Mouse (Mus musculus) lung, postnatal 0 days (tissue): Measurements from ENCODE around the gene Lrfn5. TPM values are rescaled to one million over a fixed set of nuclear protein-coding genes. Genes with fewer than 3 reads are reported as not detected.

ENCODE experiments used
- ATAC-seq: fragments of 200-750 bp; cut with Nextera tagmentation; 2 replicates; pipeline ENCODE4 v1.8.0; 2017; ENCODE audit warnings: moderate library complexity
- DNase-seq: peaks from one replicate; pipeline ENCODE4 v3.0.0-alpha.2; 2016; ENCODE audit warnings: low spot score
- H3K27ac ChIP-seq: fragments of 300-500 bp; sonication (generic); 2 replicates; pipeline ENCODE4 v1.5.1; 2014; ENCODE audit warnings: antibody characterized with exemption, mild to moderate bottlenecking, low read length, mixed read lengths
- H3K27me3 ChIP-seq: fragments of 300-500 bp; sonication (generic); replicated peaks from 2 replicates; pipeline ENCODE4 v1.6.1; 2014; ENCODE audit warnings: low read length, mixed read lengths; ENCODE audit not compliant: insufficient read depth
- H3K36me3 ChIP-seq: fragments of 300-500 bp; sonication (generic); 2 replicates; pipeline ENCODE4 v1.6.1; 2014; ENCODE audit warnings: low read length, mixed read lengths; ENCODE audit not compliant: insufficient read depth
- H3K4me1 ChIP-seq: fragments of 300-500 bp; sonication (generic); 2 replicates; pipeline ENCODE4 v1.6.1; 2014; ENCODE audit warnings: antibody characterized with exemption, low read depth, low read length, mixed read lengths; ENCODE audit not compliant: insufficient read depth
- H3K4me2 ChIP-seq: fragments of 300-500 bp; sonication (generic); replicated peaks from 2 replicates; pipeline ENCODE4 v1.6.1; 2014; ENCODE audit warnings: low read depth, mild to moderate bottlenecking, low read length, moderate library complexity, mixed read lengths
- H3K4me3 ChIP-seq: fragments of 300-500 bp; sonication (generic); 2 replicates; pipeline ENCODE4 v1.5.1; 2014; ENCODE audit warnings: low read depth, low read length
- H3K9ac ChIP-seq: fragments of 300-500 bp; sonication (generic); replicated peaks from 2 replicates; pipeline ENCODE4 v1.6.1; 2014; ENCODE audit warnings: low read depth, mild to moderate bottlenecking
- H3K9me3 ChIP-seq: fragments of 300-500 bp; sonication (generic); 2 replicates; pipeline ENCODE4 v1.6.1; 2016; ENCODE audit warnings: low read length, mixed read lengths
- CTCF ChIP-seq: IDR thresholded peaks from 2 replicates; pipeline ENCODE4 v1.5.1; 2016; ENCODE audit warnings: antibody characterized with exemption, mild to moderate bottlenecking
- EP300 ChIP-seq: IDR thresholded peaks from 2 replicates; pipeline ENCODE4 v1.6.1; 2016; ENCODE audit warnings: antibody characterized with exemption, mild to moderate bottlenecking, control low read depth
- WGBS: fragments of 180-500 bp; shearing (Covaris S2); extraction: QIAGEN DNeasy Blood & Tissue Kit; methylation state at CpG from one replicate; pipeline ENCODE4 v1.1.7; 2014; 5-methylcytosine and 5-hydroxymethylcytosine counted together
- polyA plus RNA-seq: library from polyadenylated mRNA; unstranded; fragments of >200 nt; fragmentation: Nextera tagmentation; extraction: Ambion mirVana; gene quantifications from 2 replicates; pipeline ENCODE4 v1.2.1, GENCODE M21; 2015

Gene Lrfn5
- polyA plus RNA-seq, 1 experiment from 2014 or later = not detected

DNA sequence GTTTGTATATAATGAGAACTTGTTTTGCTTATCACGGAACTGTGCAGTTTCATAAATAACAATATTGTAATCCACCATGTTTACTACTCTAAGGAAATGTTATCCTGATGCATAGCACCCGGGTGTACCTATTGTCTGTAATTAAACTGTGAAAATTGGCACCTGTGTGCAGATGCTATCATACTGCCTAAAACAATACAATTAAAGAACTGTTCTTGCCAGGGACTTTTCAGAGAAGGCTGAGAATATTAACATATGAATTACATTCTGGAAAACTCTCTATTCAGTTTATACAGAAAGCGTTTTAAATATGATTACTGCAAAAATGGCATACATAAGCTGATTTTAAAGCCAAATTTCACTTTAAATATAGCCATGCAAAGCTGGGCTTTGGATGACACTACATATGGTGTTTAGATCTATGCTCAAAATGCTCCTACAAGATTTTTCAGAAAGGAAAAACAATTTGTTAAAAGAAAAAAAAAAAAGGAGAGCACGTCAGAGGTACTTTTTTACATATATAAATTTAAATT, 284.2 kb downstream of the Lrfn5 start:
- Histone ChIP-seq H3K9me3 (no peaks in the 10 kb centered on the region), H3K4me2 (no peak overlapping the region), H3K4me3 (no peak overlapping the region), H3K36me3 (no peaks in the 10 kb centered on the region), H3K27me3 (no peaks in the 10 kb centered on the region), H3K9ac (no peak overlapping the region), H3K27ac (no peak overlapping the region), H3K4me1 (no peaks in the 10 kb centered on the region)
- WGBS = 74% methylated on average over 4 of the region's 4 CpGs
- DNase-seq (no peak), ATAC-seq (no peak)
- TF ChIP-seq CTCF = no peak
- TF ChIP-seq EP300 = no peak

GRCm38 (mm10) chr12:61823601-61824000, 300.7 kb downstream of the Lrfn5 start:
- Histone ChIP-seq H3K27me3 (no peaks in the 10 kb centered on the region), H3K9ac (no peak overlapping the region)
- WGBS = 85% methylated on average over 5 of the region's 5 CpGs

GRCm38 (mm10) chr12:61826311-61826710, 303.4 kb downstream of the Lrfn5 start:
- ATAC-seq (no peak), DNase-seq (no peak)
- Histone ChIP-seq H3K27ac (no peak overlapping the region), H3K4me1 (no peaks in the 10 kb centered on the region), H3K4me3 (no peak overlapping the region), H3K27me3 (no peaks in the 10 kb centered on the region), H3K9ac (no peak overlapping the region), H3K9me3 (no peaks in the 10 kb centered on the region), H3K4me2 (no peak overlapping the region), H3K36me3 (no peaks in the 10 kb centered on the region)
- TF ChIP-seq EP300 (no peak), CTCF (no peak)
- 14% methylated on average over 1 of the region's 1 CpGs for WGBS

More at GRCm38 (mm10) chr12:61823601-61824000, 300.7 kb downstream of the Lrfn5 start:
- Histone ChIP-seq H3K27ac (no peak overlapping the region), H3K4me1 (no peaks in the 10 kb centered on the region), H3K36me3 (no peaks in the 10 kb centered on the region), H3K9me3 (no peaks in the 10 kb centered on the region), H3K4me2 (no peak overlapping the region), H3K4me3 (no peak overlapping the region)
- no peak for TF ChIP-seq EP300
- TF ChIP-seq CTCF = no peak
- no peak for ATAC-seq
- DNase-seq = no peak

GRCm38 (mm10) chr12:61842599-61843291, 319.8 kb downstream of the Lrfn5 start:
- TF ChIP-seq EP300 (no peak), CTCF (no peak)
- Histone ChIP-seq H3K4me1 (no peaks in the 10 kb centered on the region), H3K36me3 (no peaks in the 10 kb centered on the region), H3K4me2 (no peak overlapping the region), H3K27me3 (no peaks in the 10 kb centered on the region), H3K27ac (no peak overlapping the region), H3K9me3 (no peaks in the 10 kb centered on the region), H3K9ac (no peak overlapping the region), H3K4me3 (no peak overlapping the region)
- no peak for DNase-seq
- 89% methylated on average over 9 of the region's 9 CpGs for WGBS
- no peak for ATAC-seq

GRCm38 (mm10) chr12:61854183-61854582, 331.2 kb downstream of the Lrfn5 start:
- TF ChIP-seq EP300 (no peak), CTCF (no peak)
- H3K36me3 ChIP-seq = no peaks in the 10 kb centered on the region
- DNase-seq = no peak
- H3K4me3 ChIP-seq = no peak overlapping the region
- no peaks in the 10 kb centered on the region for H3K9me3 ChIP-seq
- H3K4me1 ChIP-seq = no peaks in the 10 kb centered on the region
- H3K27me3 ChIP-seq = no peaks in the 10 kb centered on the region
- no peak overlapping the region for H3K9ac ChIP-seq
- no peak overlapping the region for H3K4me2 ChIP-seq
- WGBS = 51% methylated on average over 1 of the region's 1 CpGs
- H3K27ac ChIP-seq = no peak overlapping the region
- no peak for ATAC-seq
